Mouse (Mus musculus) spleen, adult 2 months (tissue): ENCODE results near the gene Tnfrsf25. TPM values are rescaled to one million over a fixed set of nuclear protein-coding genes. Genes with fewer than 3 reads are reported as not detected.
A peak's percentile ranks its signal among the peaks of the same experiment; 100 is the strongest.

ENCODE experiments used
- DNase-seq, 2 experiments: peaks; one replicate each; pipeline versions ENCODE4 v3.0.0 to v3.0.0-alpha.2; 2012 to 2021; ENCODE audit warnings: low spot score in 2 of 2, low read depth in 1 of 2
- H3K27ac ChIP-seq: fragments of 200-500 bp; 2 replicates; pipeline ENCODE4 v1.5.1; 2012; ENCODE audit warnings: low read length, inconsistent platforms; ENCODE audit not compliant: insufficient read depth
- H3K27me3 ChIP-seq: fragments of 200-500 bp; 2 replicates; pipeline ENCODE4 v1.6.1; 2012; ENCODE audit warnings: mild to moderate bottlenecking, moderate library complexity, low read length, inconsistent platforms; ENCODE audit not compliant: control insufficient read depth, insufficient read depth
- H3K36me3 ChIP-seq: fragments of 200-500 bp; 2 replicates; pipeline ENCODE4 v1.6.1; 2012; ENCODE audit warnings: mild to moderate bottlenecking, low read length, inconsistent platforms; ENCODE audit not compliant: control insufficient read depth, insufficient read depth
- H3K4me1 ChIP-seq: fragments of 200-500 bp; 2 replicates; pipeline ENCODE4 v1.6.1; 2011; ENCODE audit warnings: inconsistent platforms; ENCODE audit not compliant: control insufficient read depth, insufficient read depth, insufficient read length
- H3K4me3 ChIP-seq: fragments of 200-500 bp; 2 replicates; pipeline ENCODE4 v1.5.1; 2011; ENCODE audit warnings: mild to moderate bottlenecking, inconsistent platforms; ENCODE audit not compliant: insufficient read depth, insufficient read length; ENCODE audit errors: extremely low read depth
- CTCF ChIP-seq: fragments of 200-500 bp; IDR thresholded peaks from 2 replicates; pipeline ENCODE4 v1.5.1; 2011; ENCODE audit warnings: mild to moderate bottlenecking, inconsistent platforms; ENCODE audit not compliant: insufficient read depth, insufficient read length, insufficient replicate concordance; ENCODE audit errors: extremely low read depth
- POLR2A ChIP-seq: fragments of 200-500 bp; IDR thresholded peaks from 2 replicates; pipeline ENCODE4 v1.6.1; 2011; ENCODE audit warnings: low read depth, low read length, inconsistent platforms
- WGBS: fragments of 180-500 bp; shearing (Covaris S2); methylation state at CpG from one replicate; pipeline ENCODE4 v1.1.7; 2018; 5-methylcytosine and 5-hydroxymethylcytosine counted together
- polyA plus RNA-seq: library from polyadenylated mRNA; depleted of rRNA; stranded (reverse); fragments of >200 nt; gene quantifications from 2 replicates; pipeline ENCODE4 v1.2.3, GENCODE M21; 2012

The Tnfrsf25 gene
- polyA plus RNA-seq, 1 experiment = 17.0 TPM

GRCm38 (mm10) chr4:152101081-152101653 lies 14.6 kb upstream of the Tnfrsf25 start:
- Histone ChIP-seq H3K36me3 (no peaks in the 10 kb centered on the region), H3K4me1 (no peaks in the 10 kb centered on the region; the same call in 1 of the 2 replicates), H3K27ac (no peak overlapping the region), H3K27me3 (no peaks in the 10 kb centered on the region), H3K4me3 (no peak overlapping the region)
- 54% methylated on average over 7 of the region's 7 CpGs for WGBS
- no peak for TF ChIP-seq POLR2A
- no peak for TF ChIP-seq CTCF
- DNase-seq = no peak

- 98% methylated on average over 16 of the region's 16 CpGs for WGBS
- Histone ChIP-seq H3K36me3 (no peaks in the 10 kb centered on the region), H3K4me1 (no peaks in the 10 kb centered on the region; the same call in 1 of the 2 replicates), H3K27me3 (no peaks in the 10 kb centered on the region), H3K4me3 (no peak overlapping the region), H3K27ac (no peak overlapping the region)
- TF ChIP-seq CTCF (no peak), POLR2A (no peak)
- no peak for DNase-seq
These were observed 13.8 kb upstream of the Tnfrsf25 start for GRCm38 (mm10) chr4:152101921-152102320.

- WGBS = 61% methylated on average over 7 of the region's 7 CpGs
These were observed 12.7 kb upstream of the Tnfrsf25 start for GRCm38 (mm10) chr4:152103025-152103424.

GRCm38 (mm10) chr4:152106746-152107145 lies 9.0 kb upstream of the Tnfrsf25 start:
- Histone ChIP-seq H3K27ac (no peak overlapping the region), H3K36me3 (no peaks in the 10 kb centered on the region), H3K27me3 (no peaks in the 10 kb centered on the region), H3K4me1 (no peaks in the 10 kb centered on the region), H3K4me3 (no peak overlapping the region)
- DNase-seq = no peak
- WGBS = 88% methylated on average over 9 of the region's 9 CpGs
- TF ChIP-seq CTCF (no peak), POLR2A (no peak)

More at GRCm38 (mm10) chr4:152103025-152103424, 12.7 kb upstream of the Tnfrsf25 start:
- TF ChIP-seq CTCF (peak; percentile 78; the same call in 1 of the 2 replicates), POLR2A (no peak)
- Histone ChIP-seq H3K27ac (no peak overlapping the region), H3K27me3 (no peaks in the 10 kb centered on the region), H3K36me3 (no peaks in the 10 kb centered on the region), H3K4me1 (no peaks in the 10 kb centered on the region; the same call in 1 of the 2 replicates), H3K4me3 (no peak overlapping the region)
- peak in 1 of 2 experiments; percentile 73 for DNase-seq

GRCm38 (mm10) chr4:152107493-152107892 lies 8.2 kb upstream of the Tnfrsf25 start:
- Histone ChIP-seq H3K27ac (no peak overlapping the region), H3K4me3 (peak overlapping the region; percentile 20; the same call in 1 of the 2 replicates), H3K27me3 (no peaks in the 10 kb centered on the region), H3K4me1 (no peaks in the 10 kb centered on the region), H3K36me3 (no peaks in the 10 kb centered on the region)
- WGBS = 94% methylated on average over 24 of the region's 24 CpGs
- DNase-seq = no peak
- no peak for TF ChIP-seq CTCF
- TF ChIP-seq POLR2A = no peak

GRCm38 (mm10) chr4:152107971-152108509 lies 7.7 kb upstream of the Tnfrsf25 start:
- no peak for DNase-seq
- Histone ChIP-seq H3K36me3 (no peaks in the 10 kb centered on the region), H3K4me1 (no peaks in the 10 kb centered on the region), H3K4me3 (peak overlapping the region; percentile 20; the same call in 1 of the 2 replicates), H3K27ac (no peak overlapping the region), H3K27me3 (no peaks in the 10 kb centered on the region)
- WGBS = 91% methylated on average over 30 of the region's 30 CpGs
- no peak for TF ChIP-seq CTCF

GRCm38 (mm10) chr4:152108673-152109072 lies 7.1 kb upstream of the Tnfrsf25 start:
- no peak for DNase-seq
- Histone ChIP-seq H3K27me3 (no peaks in the 10 kb centered on the region), H3K36me3 (no peaks in the 10 kb centered on the region), H3K4me3 (no peak overlapping the region), H3K27ac (no peak overlapping the region), H3K4me1 (no peaks in the 10 kb centered on the region)
- 97% methylated on average over 5 of the region's 5 CpGs for WGBS
- TF ChIP-seq POLR2A (no peak), CTCF (no peak)
